Mouse (Mus musculus) cerebellum, postnatal 25 days (tissue): ENCODE measurements around the gene Rtn2.

Experiments
- DNase-seq, 2 experiments: peaks; one replicate each; pipeline ENCODE4 v3.0.0; 2021; ENCODE audit warnings: mixed read lengths in 2 of 2

Rtn2 gene

DNA sequence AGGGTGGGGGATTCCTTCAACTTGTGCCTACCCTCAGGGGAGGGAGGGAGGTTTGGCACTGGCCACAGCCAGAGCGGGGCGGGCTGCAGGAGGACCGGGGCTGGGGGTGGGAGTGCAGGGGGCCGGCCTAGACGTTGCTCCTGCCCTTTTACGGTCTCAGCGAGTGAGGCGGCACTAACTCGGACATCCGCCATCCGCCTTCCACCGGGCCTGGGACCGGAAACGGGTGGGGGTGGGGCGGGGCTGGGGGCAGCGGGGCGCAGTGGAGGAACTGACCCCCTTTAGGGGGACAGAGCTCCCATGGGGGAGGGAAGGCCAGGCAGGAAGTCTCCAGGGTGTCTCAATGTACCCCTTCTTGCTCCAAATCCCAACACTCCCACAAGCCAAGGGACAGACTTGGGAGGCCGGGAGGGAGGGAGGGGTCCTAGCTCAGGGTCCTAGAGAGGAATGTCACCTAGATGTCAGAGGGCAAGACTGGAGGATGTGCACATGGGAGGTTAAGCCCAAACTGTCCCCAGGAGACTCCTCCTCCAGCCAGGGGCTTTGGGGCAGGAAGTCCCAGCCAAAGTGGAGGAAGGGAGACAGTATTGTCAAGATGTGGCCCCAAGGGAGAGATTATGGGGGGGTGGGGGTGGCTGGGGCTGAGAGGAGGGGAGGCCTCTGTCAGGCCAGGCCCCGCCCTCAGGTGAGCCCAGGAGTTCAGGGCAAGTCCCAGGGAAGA is 12.5 kb upstream of the Rtn2 start:
- peak in 1 of 2 experiments; percentile 54 for DNase-seq

DNA sequence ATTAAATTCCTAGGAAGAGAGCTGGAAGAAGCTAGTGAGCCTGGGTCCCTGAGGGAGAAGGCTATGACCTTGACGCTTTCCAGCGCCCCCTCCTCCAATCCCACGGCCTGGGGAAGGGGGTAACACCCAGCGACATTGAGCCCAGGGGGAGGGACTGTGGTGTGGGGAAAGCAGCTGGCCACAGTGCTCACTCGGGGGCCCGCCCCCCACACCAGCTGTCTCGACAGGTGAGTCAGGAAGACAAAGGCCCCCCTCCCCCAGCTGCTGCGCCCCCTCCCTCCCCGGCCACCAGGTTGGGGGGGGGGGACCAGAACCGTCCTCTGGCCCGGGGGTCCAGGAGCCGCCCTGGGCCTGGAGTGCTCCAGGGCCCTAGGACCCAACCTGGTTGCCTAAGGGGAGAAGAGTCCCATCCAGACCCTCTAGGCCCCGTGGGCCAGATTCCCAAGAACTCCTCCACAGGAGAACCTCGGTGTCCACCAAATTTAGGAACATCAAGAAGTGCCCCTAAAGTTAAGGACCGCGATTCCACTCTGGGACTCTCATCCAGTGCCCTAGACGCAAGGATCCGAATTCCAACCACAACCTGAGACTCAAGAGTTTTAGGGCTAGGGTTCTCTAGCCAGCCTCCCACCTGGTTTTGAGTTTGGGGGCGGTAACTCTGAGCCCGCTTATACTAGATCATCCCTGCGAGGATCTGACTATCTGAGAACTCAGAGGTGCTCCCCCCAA is 11.8 kb upstream of the Rtn2 start:
- DNase-seq, result peak in 1 of 2 experiments; percentile 27

DNA sequence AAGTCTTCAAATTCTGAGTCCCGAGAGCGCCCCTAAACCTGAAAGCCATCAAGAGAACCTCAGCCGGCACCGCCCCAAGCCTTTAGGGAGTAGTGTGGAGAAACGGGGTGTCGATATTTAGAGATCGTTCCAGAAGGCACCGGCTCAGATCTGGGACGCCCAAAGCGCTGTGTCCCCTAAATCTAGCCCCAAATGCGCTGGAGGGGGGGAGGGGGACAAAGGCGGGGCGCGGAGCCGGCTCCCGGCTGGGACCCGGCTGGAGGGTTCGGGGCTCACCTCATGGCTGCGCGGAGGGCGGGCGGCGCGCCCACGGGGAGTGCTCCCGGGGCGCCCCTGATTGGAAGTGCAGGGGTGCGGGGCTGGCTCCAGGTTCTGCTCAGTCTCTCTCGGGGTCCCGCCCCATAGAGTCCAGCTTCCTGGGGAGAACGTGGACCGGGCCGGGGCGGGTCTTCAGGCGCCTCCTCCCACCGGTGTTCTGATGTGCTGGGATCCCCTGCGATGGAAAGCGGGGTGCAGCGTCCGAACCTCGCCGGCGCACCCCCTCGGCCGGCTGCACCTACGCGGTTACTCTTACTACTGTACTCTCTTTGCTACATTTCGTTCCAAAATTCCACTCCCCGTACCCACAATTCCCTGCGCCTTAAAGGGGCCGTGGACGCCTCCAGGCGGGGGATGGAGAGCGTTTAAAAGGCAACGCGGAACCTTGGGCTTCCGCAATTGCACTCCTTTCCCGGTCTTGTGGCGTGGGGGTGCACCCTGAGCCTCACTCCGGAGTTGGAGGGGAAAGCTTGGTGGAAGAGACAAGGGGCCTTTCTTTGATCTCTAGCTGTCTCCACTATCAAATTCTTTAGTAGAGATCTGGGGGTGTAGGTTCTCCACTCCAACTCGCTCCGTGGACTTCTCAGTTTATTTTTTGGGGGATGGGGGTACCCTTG is 10.9 kb upstream of the Rtn2 start, which contains the start of gene Vasp:
Vasp (minus strand) TSS at position 580 of the 935 bp plus-strand sequence.
- peak; percentile 87 to 91 for DNase-seq

DNA sequence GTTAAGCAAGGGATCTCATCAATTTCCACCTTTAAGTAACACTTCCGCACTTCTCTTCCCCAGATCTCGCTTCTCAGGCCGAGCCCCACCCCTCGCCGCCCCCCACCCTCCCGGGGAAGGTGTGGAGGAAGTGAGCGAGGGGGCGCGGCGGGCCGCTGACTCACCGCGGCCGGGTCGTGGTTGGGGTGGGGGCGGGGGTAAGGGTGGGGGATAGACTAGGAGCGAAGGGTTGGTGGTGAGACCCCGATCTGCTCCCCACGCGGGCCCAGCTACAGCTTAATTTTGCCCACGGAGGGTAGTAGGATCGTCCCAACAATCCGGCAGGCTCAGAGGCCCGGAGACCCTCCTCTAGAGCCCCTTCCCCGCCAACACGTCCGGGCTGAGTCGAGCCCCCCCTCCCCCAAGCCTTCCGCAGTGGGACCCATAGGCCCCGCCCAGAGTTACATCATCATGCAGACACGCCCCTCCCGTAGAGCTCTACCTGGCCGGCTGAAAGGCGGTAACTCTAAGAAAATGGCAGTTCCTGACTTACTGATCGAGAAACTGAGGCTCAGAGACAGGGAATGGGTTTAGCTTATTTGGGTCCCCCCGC is 10.2 kb upstream of the Rtn2 start:
- peak; percentile 73 to 85 for DNase-seq

DNA sequence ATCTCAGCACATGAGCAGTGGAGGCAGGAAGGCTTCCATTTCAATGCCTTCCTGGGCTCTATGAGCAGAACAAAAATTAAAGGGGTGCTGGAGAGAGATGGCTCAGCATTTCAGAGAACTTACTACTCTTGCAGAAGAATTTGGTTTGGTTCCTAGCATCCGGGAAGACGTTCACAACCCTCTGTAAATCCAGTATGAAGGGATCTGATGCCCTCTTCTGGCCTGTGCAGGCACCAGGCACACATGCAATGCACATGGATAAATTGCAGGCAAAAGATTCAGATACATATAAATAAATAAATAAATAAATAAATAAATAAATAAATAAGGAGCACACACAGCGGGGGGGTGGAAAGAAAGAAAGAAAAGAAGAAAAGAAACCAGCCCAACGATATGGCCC is 6.2 kb upstream of the Rtn2 start:
- no peak for DNase-seq

DNA sequence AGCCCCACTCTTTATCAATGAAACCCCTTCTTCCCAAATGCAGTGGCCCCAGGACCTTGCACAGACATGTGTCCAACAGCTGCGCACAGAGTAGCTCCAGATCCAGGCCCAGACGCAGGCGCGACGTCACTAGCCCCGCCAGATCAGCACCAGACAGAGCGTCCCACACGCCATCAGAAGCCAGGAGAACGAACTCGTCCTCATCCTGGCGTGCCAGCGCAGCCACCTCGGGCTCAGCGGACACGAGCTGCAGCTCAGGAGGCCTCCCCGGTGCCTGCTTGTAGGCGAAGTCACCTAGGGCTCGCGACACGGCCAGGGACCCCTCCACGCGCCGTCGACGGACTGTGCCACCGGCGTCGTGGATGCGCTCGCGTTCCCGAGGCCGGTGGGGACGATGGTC is 3.4 kb upstream of the Rtn2 start:
- no peak for DNase-seq

DNA sequence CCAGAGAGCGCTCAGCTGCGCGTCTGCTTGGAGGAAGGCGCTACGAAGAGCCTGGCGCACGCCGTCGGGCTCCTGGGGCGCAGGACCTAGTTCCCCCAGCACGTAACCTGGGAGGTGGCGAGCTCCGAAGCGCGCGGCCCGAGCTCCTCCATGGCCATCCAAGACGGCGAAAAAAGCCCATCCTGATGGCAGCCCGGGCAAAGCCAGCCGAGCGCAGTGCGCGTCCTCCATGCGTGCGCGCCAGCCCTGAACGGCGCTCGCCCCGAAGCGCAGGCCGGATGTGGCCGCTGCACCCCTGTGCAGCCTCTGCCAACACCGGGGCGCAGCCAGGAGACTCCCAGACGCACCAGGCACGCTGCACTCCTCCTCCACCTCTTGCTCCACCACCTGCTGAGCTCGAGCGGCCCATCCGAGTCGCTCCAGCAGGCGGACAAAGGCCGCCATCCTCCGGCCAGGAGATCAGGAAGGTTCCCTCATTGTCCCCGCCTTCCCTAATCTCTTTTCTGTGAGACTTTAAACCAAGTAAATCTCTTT is 2.8 kb upstream of the Rtn2 start, which contains the start of gene Ppm1n:
Ppm1n (minus strand) TSS at position 484 of the 534 bp plus-strand sequence.
- peak; percentile 40 to 63 for DNase-seq

DNA sequence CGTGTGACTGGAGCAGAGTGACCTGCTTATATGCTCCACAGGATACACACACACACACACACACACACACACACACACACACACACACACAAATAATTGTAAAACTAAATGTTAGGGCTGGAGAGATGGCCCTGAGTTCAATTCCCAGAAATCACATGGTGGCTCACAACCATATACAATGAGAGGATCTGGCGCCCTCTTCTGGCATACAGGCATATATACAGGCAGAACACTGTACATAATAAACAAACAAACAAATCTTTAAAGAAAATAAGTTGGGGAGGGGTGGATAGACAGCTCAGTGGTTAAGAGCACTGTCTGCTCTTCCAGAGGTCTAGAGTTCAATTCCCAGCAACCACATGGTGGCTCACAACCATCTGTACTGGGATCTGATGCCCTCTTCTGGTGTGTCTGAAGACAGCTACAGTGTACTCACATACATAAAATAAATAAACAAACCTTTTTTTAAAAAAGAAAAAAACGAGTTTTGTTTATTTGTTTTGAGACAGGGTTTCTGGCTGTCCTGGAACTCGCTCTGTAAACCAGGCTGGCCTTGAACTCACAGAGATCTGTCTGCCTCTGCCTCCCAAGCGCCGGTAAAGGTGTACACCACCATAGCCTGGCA is 632 bp upstream of the Rtn2 start:
- peak; percentile 34 to 68 for DNase-seq

DNA sequence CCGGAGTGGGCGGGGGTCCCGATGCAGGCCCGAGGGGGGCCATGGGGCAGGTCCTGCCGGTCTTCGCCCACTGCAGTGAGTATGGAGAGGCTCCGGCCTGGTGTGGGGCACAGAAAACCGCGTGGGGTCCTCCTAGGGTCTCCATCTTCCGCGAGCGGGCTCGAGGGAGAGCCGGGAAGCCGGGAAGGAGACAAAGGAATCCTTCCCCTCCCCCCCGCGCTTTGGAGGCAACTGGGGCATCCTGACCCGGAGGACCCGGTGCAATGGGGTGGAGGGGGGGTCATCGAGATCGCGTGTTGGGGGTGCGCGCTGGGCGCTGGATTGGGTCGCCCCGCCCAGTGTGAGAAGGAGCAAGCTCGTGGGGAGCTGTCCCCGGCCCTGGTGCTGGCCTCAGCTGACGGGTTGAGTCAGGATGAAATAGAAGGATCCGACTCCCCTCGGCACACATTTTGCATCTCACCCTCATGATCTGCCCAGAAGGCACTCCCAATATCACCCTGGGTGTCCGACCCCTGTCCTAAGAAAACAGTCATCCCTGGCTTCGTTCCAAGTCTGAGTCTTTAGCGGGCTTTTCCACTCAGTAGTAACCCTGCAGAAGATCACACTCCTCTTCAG is 474 bp downstream of the Rtn2 start:
- peak; percentile 67 to 76 for DNase-seq

DNA sequence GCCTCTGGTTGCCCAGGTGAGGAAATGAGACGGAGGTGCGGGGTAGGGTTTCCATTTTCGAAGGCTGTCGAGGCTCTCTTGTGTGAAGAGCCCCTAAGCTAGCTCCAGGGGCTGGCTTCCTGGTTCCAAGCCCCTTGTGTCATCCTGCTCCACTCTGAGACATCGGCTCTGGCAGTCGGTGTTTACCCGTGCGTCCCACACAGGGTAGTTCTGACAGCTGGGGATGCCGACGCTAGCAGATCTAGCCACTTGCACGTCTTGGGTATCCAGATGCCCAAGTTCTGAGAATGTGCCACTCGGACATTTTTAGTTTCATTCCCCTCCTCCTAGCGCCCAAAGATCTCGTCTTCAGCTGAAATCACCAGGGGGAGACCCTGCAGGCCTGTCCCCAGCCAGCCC is 981 bp downstream of the Rtn2 start:
- no peak for DNase-seq

DNA sequence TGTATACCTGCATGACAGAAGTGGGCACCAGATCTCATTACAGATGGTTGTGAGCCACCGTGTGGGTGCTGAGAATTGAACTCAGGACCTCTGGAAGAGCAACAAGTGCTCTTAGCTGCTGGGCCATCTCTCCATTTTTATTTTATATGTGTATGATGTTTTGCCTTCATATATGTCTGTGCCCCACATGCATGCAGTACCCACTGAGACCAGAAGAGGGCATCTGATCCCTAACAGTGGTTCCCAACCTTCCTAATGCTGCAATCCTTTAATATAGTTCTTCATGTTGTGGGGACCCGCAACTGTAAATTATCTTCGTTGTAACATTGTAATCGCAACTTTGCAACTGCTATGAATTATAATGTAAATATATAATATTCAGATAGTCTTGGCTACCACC is 2.3 kb downstream of the Rtn2 start:
- DNase-seq, result peak; percentile 65 to 85

DNA sequence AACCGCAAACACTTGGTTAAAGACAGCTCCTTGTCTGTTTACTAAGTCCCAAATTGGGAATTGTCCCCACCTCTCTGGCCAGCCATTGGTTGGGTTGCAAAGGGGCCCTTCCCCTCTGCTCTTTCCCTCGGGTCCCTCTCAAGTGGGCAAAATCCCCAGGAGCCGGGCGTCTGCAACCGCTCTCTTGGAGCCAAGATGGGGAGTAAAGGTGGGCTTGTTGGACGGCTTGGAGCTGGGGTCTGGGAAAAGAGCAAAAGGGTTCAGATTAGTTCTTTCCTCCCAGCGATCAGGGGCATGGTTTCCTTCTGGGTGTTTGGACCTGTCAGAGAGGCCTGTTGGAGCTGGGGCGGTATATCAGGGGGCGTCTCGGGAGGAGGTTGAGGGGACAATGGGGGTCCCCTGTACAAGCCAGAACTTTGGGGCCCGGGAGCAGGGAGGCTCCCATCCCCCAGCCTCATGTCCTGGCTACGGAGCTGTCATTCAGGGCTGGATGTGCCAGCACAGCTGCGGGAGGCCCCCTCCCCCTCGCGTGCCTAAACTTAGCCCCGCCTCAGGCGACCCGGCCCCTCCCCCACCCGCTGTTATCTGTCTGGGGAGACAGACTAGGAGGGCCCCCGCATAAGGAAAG is 8.7 kb downstream of the Rtn2 start:
- peak in 1 of 2 experiments; percentile 50 for DNase-seq

DNA sequence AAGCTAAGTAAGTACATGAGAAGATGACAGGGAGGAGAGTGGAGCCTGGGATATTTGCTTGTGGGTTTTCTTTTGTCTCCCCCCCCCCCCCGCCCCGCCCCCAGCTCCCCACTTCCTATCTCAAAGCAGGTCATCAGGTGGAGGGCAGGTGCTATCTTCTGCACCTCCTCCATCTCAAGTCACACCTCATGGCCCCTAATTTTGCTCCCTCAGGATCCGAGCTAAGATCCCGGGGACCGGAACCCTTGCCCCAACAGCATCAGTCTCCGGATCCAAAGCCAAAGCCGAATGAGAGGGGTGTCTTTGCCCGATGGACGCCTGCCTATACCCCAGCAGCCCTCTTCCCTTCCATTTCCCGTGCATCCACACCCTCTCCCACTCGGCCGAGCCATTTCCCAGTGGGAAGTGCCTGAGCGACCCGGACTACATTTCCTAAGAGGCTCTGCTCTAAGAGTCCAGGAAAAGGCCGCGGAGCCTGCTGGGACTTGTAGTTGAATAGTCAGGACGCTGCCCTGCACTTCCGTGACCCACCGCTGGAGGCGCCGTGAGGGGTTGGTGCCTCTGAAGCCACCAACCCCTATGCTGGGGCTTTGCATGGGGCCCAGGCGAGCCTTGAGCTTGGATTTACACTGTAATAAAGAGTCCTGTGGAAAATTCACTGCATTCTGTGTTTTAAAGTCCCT is 13.2 kb downstream of the Rtn2 start:
- DNase-seq, result peak; percentile 99 to 100

DNA sequence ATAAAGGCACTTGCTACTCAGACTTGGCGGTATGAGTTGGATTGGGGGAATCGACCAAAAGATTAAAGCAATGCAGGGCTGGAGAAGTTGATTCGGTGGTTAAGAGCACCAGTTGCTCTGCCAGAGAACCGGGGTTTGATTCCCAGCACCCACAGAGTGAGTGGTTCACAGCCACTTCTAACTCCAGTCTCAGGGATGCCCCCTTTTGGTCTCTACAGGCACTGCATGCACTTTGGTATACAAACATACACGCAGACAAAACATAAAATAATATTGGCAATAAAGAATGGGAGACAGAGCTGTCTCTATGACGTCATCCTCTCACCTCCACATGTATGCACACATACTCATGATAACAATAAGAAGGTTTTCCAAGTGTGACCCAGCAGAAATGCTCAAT is 14.6 kb downstream of the Rtn2 start:
- peak in 1 of 2 experiments; percentile 38 for DNase-seq

DNA sequence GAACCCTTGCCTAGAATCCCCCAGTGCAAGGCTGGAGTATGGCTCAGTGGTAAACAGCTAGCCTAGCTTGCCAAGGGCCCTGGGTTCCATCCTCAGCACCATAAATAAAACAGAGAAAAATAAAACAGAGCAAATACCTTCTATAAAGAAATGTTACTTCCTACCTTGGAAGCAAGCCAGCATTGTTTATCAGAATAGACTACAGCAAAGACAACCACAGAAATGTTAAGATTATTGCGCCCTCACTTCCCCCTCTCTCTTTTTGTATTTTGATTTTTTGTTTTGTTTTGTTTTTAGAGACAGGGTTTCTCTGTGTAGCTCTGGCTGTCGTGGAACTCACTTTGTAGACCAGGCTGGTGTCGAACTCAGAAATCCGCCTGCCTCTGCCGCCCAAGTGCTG is 15.4 kb downstream of the Rtn2 start:
- no peak for DNase-seq

DNA sequence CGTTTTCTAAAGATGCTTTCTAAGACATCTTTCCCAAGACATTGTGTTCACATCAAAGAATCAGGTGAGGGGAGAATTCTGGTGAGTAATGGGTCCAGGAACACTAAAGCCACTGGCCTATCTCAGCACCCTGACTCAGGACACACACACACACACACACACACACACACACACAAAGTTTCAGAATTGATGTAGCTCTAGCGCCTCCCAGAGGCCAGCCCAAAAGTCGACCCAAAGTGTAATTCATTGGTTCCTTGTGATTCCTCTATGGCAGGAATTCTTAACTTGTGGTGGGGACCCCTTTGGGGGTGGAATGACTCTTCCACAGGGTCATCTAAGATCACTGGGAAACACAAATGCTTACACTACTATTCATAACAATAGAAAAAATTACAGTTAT is 16.8 kb downstream of the Rtn2 start:
- DNase-seq, result peak; percentile 61 to 78

DNA sequence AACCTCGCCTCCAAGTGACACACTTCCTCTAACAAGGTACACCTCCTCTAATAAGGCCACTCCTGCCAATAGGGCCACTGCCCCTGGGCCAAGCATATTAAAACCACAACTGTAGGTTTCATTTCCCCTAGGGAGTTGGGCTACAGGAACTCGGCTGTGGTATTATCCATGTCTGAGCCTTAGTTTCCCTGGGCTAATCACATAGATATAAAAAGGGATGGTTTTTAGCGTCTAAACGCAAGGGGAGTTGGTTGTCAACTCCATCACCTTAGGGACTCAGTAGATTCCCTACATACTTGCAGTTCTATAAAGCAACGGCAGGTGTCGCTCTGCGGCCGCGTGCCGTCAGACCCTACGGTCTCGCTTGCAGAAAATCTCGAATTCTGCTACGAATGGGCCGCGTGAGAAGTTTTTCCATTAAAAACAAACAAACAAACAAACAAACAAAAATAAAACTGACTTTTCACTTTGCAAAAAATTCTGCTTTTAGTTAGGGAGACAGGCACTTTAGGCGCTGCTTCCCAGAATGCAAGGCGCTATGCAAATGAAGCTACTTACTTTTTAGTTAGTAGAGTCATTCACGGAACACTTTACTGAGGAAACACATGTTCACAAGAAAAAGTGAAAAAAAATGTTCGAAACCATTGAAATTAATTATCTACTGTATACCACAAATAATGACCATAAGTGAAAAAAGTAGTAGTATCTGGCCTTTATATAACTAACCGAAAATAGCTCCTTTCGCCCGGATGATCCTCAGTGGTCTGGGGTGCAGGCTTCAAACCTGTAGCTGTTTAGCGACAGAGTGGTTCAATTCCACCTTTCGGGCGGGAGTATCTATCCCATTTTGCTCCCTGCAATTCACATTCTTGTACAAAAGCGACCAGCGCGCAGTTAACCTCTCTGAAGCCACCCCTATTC is 18.3 kb downstream of the Rtn2 start:
- DNase-seq, result peak; percentile 86 to 93

DNA sequence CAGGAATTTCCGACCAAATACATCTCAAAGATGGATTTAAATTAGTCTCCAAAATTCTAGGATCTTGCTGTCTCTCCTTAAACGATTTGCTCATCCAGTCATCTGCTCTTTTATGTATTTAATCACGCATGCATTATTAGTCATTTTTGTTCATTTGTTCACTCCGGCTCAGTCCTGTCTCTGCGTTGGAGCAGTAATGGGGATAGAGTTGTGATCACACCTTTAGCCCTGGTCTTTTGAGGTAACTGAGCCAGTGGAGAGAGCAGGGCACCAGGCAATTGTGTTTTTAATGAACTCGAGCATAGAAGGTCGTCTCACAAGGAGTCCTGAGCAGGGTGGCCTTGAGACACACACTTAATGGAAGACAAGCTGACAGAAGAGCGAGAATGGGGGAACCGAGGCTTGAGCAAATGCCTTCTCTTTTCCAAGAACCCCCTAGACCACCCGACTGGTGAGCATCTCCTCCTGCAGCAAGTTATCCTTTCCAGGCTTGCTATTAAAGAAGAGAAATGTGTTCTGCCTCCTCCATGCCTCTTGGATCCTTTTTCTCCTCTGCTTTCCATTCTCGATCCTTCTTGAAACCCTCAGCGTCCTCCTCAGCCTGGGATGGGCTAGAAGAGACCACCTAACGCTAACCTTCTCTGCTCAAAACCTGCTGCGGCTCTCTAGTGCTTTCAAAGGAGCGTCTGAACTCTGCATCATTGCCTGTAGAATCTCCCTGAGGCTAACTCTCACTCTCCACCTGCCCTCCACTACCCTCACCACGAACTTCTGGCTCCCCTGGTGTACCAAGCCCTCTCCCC is 19.2 kb downstream of the Rtn2 start:
- peak; percentile 27 to 43 for DNase-seq
